ENCODE assay signal across 8 mouse cellular contexts in the genomic region with DNA sequence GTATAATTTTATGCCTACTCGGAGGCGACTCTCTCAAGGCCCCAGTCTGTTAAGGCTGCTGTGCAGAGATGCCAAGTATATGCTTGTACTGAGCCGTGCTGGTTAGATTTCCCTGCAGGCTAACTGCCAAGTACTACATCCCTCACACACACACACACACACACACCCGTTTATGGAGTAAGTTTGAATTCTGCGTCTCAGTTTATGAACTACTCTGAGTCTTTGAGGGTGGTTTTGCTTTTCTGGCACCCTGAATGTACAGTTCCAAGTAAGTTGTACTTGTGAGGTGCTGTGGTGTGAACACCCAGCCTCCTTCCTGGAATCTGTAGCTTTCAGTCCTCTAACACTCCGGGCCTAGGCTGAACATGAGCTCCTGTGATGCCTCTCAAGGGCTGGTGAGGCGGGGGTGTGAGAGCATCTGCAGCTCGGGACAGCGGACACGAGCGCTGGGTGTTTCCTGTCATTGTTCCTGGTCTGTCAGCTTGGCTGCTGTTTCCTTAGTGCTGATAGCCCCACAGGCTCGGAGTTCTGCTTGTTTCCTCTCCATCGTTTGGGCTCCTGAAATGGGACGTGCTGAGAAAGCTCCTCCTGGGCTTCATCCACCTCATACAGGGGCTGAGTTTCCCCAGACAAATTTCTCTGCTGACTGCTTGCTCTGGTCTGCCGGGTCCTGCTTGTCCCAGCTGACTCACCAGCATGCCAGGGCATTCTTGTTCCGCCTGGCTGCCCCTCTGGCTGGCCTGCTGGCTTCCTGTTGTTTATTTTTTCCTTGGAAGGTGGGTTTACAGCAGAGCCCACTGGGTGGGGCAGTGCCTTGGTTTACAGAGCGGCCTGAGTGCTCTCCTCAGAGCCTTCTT. TPM values are rescaled to one million over a fixed set of nuclear protein-coding genes. Genes with fewer than 3 reads are reported as not detected.
A peak's percentile ranks its signal among the peaks of the same experiment; 100 is the strongest.
DNase-seq lines count a peak whose midpoint lies in the region; ATAC-seq and TF ChIP-seq lines count a peak whose summit lies in the region.

No protein-coding gene starts in this region.

- H3K4me1 ChIP-seq in embryonic facial prominence, embryonic 12.5 days: peaks cover 13% of the 10 kb centered on the region; the same call in 1 of the 2 replicates
- peaks cover 22% of the 10 kb centered on the region for H3K4me1 ChIP-seq in embryonic facial prominence, embryonic 10.5 days
- H3K4me1 ChIP-seq in intestine, postnatal 0 days (replicated peaks; ENCODE audit: control insufficient read depth, insufficient read depth, low read length): no peaks in the 10 kb centered on the region
- H3K4me1 ChIP-seq in liver, embryonic 15.5 days (replicated peaks): peaks cover 15% of the 10 kb centered on the region

- WGBS in embryonic facial prominence, embryonic 12.5 days: 54% methylated on average over 17 of the region's 17 CpGs
- WGBS in embryonic facial prominence, embryonic 10.5 days: 62% methylated on average over 17 of the region's 17 CpGs
- 52% methylated on average over 17 of the region's 17 CpGs for WGBS in intestine, postnatal 0 days
- 54% methylated on average over 17 of the region's 17 CpGs for WGBS in liver, embryonic 15.5 days (ENCODE audit: insufficient replicate concordance)

- H3K27ac ChIP-seq in embryonic facial prominence, embryonic 12.5 days: peak overlapping the region; percentile 54
- no peak overlapping the region for H3K27ac ChIP-seq in embryonic facial prominence, embryonic 10.5 days (replicated peaks)
- peak overlapping the region; percentile 50 for H3K27ac ChIP-seq in intestine, postnatal 0 days (ENCODE audit: low read depth, low read length)
- peak overlapping the region; percentile 57; the same call in 1 of the 2 replicates for H3K27ac ChIP-seq in liver, embryonic 15.5 days (replicated peaks)

- no peak overlapping the region for H3K4me2 ChIP-seq in embryonic facial prominence, embryonic 12.5 days (replicated peaks)
- no peak overlapping the region for H3K4me2 ChIP-seq in intestine, postnatal 0 days (replicated peaks; ENCODE audit: low read depth)
- H3K4me2 ChIP-seq in liver, embryonic 15.5 days: no peak overlapping the region

- H3K4me3 ChIP-seq in embryonic facial prominence, embryonic 12.5 days: no peak overlapping the region
- no peak overlapping the region for H3K4me3 ChIP-seq in embryonic facial prominence, embryonic 10.5 days
- H3K4me3 ChIP-seq in intestine, postnatal 0 days (ENCODE audit: low read depth, low read length): no peak overlapping the region
- H3K4me3 ChIP-seq in liver, embryonic 15.5 days (replicated peaks): no peak overlapping the region

- no peaks in the 10 kb centered on the region for H3K27me3 ChIP-seq in embryonic facial prominence, embryonic 12.5 days
- H3K27me3 ChIP-seq in embryonic facial prominence, embryonic 10.5 days (replicated peaks; ENCODE audit: low read depth, poor library complexity, severe bottlenecking): no peaks in the 10 kb centered on the region
- no peaks in the 10 kb centered on the region for H3K27me3 ChIP-seq in intestine, postnatal 0 days (replicated peaks; ENCODE audit: control insufficient read depth, insufficient read depth, low read length)
- H3K27me3 ChIP-seq in liver, embryonic 15.5 days: no peaks in the 10 kb centered on the region

- TF ChIP-seq CTCF in intestine, postnatal 0 days (IDR thresholded peaks at IDR 0.05; ENCODE audit: low read depth): no peak

- no peaks in the 10 kb centered on the region for H3K9me3 ChIP-seq in embryonic facial prominence, embryonic 12.5 days
- H3K9me3 ChIP-seq in embryonic facial prominence, embryonic 10.5 days: no peaks in the 10 kb centered on the region
- H3K9me3 ChIP-seq in intestine, postnatal 0 days (ENCODE audit: control insufficient read depth): no peaks in the 10 kb centered on the region
- H3K9me3 ChIP-seq in liver, embryonic 15.5 days (replicated peaks): no peaks in the 10 kb centered on the region

- ATAC-seq in embryonic facial prominence, embryonic 12.5 days (ENCODE audit: insufficient number of reproducible peaks, insufficient read depth, low FRiP score, low TSS enrichment): no peak
- no peak for ATAC-seq in intestine, postnatal 0 days
- ATAC-seq in liver, embryonic 15.5 days (ENCODE audit: insufficient read depth): peak; percentile 32; the same call in 1 of the 2 replicates

- peaks cover 58% of the 10 kb centered on the region for H3K36me3 ChIP-seq in embryonic facial prominence, embryonic 12.5 days
- H3K36me3 ChIP-seq in embryonic facial prominence, embryonic 10.5 days (replicated peaks): peaks cover 76% of the 10 kb centered on the region
- peaks cover 62% of the 10 kb centered on the region for H3K36me3 ChIP-seq in intestine, postnatal 0 days (ENCODE audit: control insufficient read depth, insufficient read depth)
- H3K36me3 ChIP-seq in liver, embryonic 15.5 days (replicated peaks): peaks cover 61% of the 10 kb centered on the region

- peak overlapping the region; percentile 19; the same call in 1 of the 2 replicates for H3K9ac ChIP-seq in embryonic facial prominence, embryonic 12.5 days
- no peak overlapping the region for H3K9ac ChIP-seq in intestine, postnatal 0 days (ENCODE audit: low read depth, low read length)
- H3K9ac ChIP-seq in liver, embryonic 15.5 days: no peak overlapping the region

- DNase-seq in embryonic facial prominence, embryonic 10.5 days (ENCODE audit: low spot score): no peak
- peak; percentile 42 for DNase-seq in urinary bladder, postnatal 14 days (ENCODE audit: low spot score)
- DNase-seq in urinary bladder, postnatal 25 days (ENCODE audit: low spot score): no peak
- DNase-seq in cerebellum, adult 18-20 months: no peak
- DNase-seq in ovary, postnatal 14 days (ENCODE audit: low spot score): no peak

RNA-seq across cellular contexts. Expression of a gene that starts 7.9 kb away (rescaled TPM):
- polyA plus RNA-seq in embryonic facial prominence, embryonic 12.5 days (2016; fragmentation: Nextera tagmentation; extraction: Ambion mirVana): 56.1 and 57.9 TPM in 2 replicates
- 65.0 and 65.1 TPM in 2 replicates for polyA plus RNA-seq in embryonic facial prominence, embryonic 10.5 days (2016; fragmentation: Nextera tagmentation; extraction: Ambion mirVana)
- polyA plus RNA-seq in intestine, postnatal 0 days (2015; fragmentation: Nextera tagmentation; extraction: Ambion mirVana): 9.3 and 9.6 TPM in 2 replicates
- polyA plus RNA-seq in liver, embryonic 15.5 days (2015; fragmentation: Nextera tagmentation; extraction: Ambion mirVana): 15.0 and 17.3 TPM in 2 replicates

RNA-seq across cellular contexts. Expression of a gene that starts 13.6 kb away (rescaled TPM):
- 1,232 and 1,233 TPM in 2 replicates for polyA plus RNA-seq in embryonic facial prominence, embryonic 12.5 days (2016; fragmentation: Nextera tagmentation; extraction: Ambion mirVana)
- 1,413 and 1,489 TPM in 2 replicates for polyA plus RNA-seq in embryonic facial prominence, embryonic 10.5 days (2016; fragmentation: Nextera tagmentation; extraction: Ambion mirVana)
- polyA plus RNA-seq in intestine, postnatal 0 days (2015; fragmentation: Nextera tagmentation; extraction: Ambion mirVana): 832 and 868 TPM in 2 replicates
- 1,028 and 1,078 TPM in 2 replicates for polyA plus RNA-seq in liver, embryonic 15.5 days (2015; fragmentation: Nextera tagmentation; extraction: Ambion mirVana)

RNA-seq across cellular contexts. Expression of a gene that starts 58.8 kb away (rescaled TPM):
- 18.5 and 20.5 TPM in 2 replicates for polyA plus RNA-seq in embryonic facial prominence, embryonic 12.5 days (2016; fragmentation: Nextera tagmentation; extraction: Ambion mirVana)
- 14.9 and 15.1 TPM in 2 replicates for polyA plus RNA-seq in embryonic facial prominence, embryonic 10.5 days (2016; fragmentation: Nextera tagmentation; extraction: Ambion mirVana)
- polyA plus RNA-seq in intestine, postnatal 0 days (2015; fragmentation: Nextera tagmentation; extraction: Ambion mirVana): 16.7 and 17.3 TPM in 2 replicates
- 12.0 and 13.1 TPM in 2 replicates for polyA plus RNA-seq in liver, embryonic 15.5 days (2015; fragmentation: Nextera tagmentation; extraction: Ambion mirVana)
